Mouse (Mus musculus) heart, postnatal 0 days (tissue): ENCODE measurements at regions not wholly inside any gene's neighbourhood (a gene's known extent, or its start where the extent isn't known, plus 50 kb on each side); places are given as distances from the start of the nearest gene placed in this dataset.

Source experiments
- CTCF ChIP-seq: IDR thresholded peaks from 2 replicates; pipeline ENCODE4 v1.5.1; 2016; ENCODE audit warnings: antibody characterized with exemption, control low read depth, low read depth
- EP300 ChIP-seq: IDR thresholded peaks from 2 replicates; pipeline ENCODE4 v1.6.1; 2016; ENCODE audit warnings: antibody characterized with exemption, low read depth

- TF ChIP-seq CTCF (no peak), EP300 (no peak)
Measured at GRCm38 (mm10) chr9:98727276-98727860, 114.9 kb upstream of the Prr23a1 start.
